Mouse (Mus musculus) midbrain, postnatal 0 days (tissue): ENCODE measurements at regions not wholly inside any gene's neighbourhood (a gene's known extent, or its start where the extent isn't known, plus 50 kb on each side); places are given as distances from the start of the nearest gene placed in this dataset.

Experiments used
- ATAC-seq: fragments of 200-750 bp; cut with Nextera tagmentation; 2 replicates; pipeline ENCODE4 v1.8.0; 2017; ENCODE audit warnings: moderate number of reproducible peaks, mild to moderate bottlenecking, moderate TSS enrichment, moderate library complexity; ENCODE audit not compliant: low FRiP score
- DNase-seq: peaks from one replicate; pipeline ENCODE4 v3.0.0-alpha.2; 2015; ENCODE audit warnings: low spot score
- H3K27ac ChIP-seq: fragments of 300-500 bp; sonication (generic); 2 replicates; pipeline ENCODE4 v1.5.1; 2014; ENCODE audit warnings: low read depth, mild to moderate bottlenecking, low read length, mixed read lengths
- H3K27me3 ChIP-seq: fragments of 300-500 bp; sonication (generic); 2 replicates; pipeline ENCODE4 v1.6.1; 2014; ENCODE audit warnings: low read length, control low read depth, mixed read lengths; ENCODE audit not compliant: insufficient read depth
- H3K36me3 ChIP-seq: fragments of 300-500 bp; sonication (generic); 2 replicates; pipeline ENCODE4 v1.6.1; 2014; ENCODE audit warnings: low read length, control low read depth, mixed read lengths; ENCODE audit not compliant: insufficient read depth
- H3K4me1 ChIP-seq: fragments of 300-500 bp; sonication (generic); 2 replicates; pipeline ENCODE4 v1.6.1; 2014; ENCODE audit warnings: mild to moderate bottlenecking, control low read depth, antibody characterized with exemption, low read length, mixed read lengths; ENCODE audit not compliant: insufficient read depth
- H3K4me2 ChIP-seq: fragments of 300-500 bp; sonication (generic); 2 replicates; pipeline ENCODE4 v1.6.1; 2014; ENCODE audit warnings: low read depth, mild to moderate bottlenecking, low read length, mixed read lengths; ENCODE audit not compliant: poor library complexity, severe bottlenecking
- H3K4me3 ChIP-seq: fragments of 300-500 bp; sonication (generic); 2 replicates; pipeline ENCODE4 v1.5.1; 2014; ENCODE audit warnings: low read depth, mild to moderate bottlenecking, low read length, moderate library complexity
- H3K9ac ChIP-seq: fragments of 300-500 bp; sonication (generic); replicated peaks from 2 replicates; pipeline ENCODE4 v1.6.1; 2014; ENCODE audit warnings: mild to moderate bottlenecking, low read length, moderate library complexity, mixed read lengths; ENCODE audit not compliant: poor library complexity, severe bottlenecking
- H3K9me3 ChIP-seq: fragments of 300-500 bp; sonication (generic); 2 replicates; pipeline ENCODE4 v1.6.1; 2016; ENCODE audit warnings: low read length, control low read depth
- CTCF ChIP-seq: IDR thresholded peaks from 2 replicates; pipeline ENCODE4 v1.5.1; 2016; ENCODE audit warnings: antibody characterized with exemption, mild to moderate bottlenecking
- WGBS: fragments of 180-500 bp; shearing (Covaris S2); extraction: QIAGEN DNeasy Blood & Tissue Kit; methylation state at CpG from one replicate; pipeline ENCODE4 v1.1.7; 2014; 5-methylcytosine and 5-hydroxymethylcytosine counted together

- Histone ChIP-seq H3K4me3 (0 out of 2 replicates have a peak overlapping the region, but pooled peaks have one; percentile 15), H3K9ac (peak overlapping the region; percentile 45; the same call in 1 of the 2 replicates), H3K27ac (peak overlapping the region; percentile 74), H3K27me3 (no peaks in the 10 kb centered on the region), H3K9me3 (no peaks in the 10 kb centered on the region), H3K4me1 (peaks cover 9% of the 10 kb centered on the region; the same call in 1 of the 2 replicates), H3K4me2 (peak overlapping the region; percentile 44), H3K36me3 (no peaks in the 10 kb centered on the region)
- 12% methylated on average over 21 of the region's 21 CpGs for WGBS
- peak; percentile 92 for ATAC-seq
- peak; percentile 96 for DNase-seq
- peak; percentile 96 for TF ChIP-seq CTCF
Measured at GRCm38 (mm10) chr4:9135481-9136187, 896.8 kb upstream of the Car8 start.

- H3K27ac ChIP-seq, result no peak overlapping the region
- H3K9ac ChIP-seq, result no peak overlapping the region
- DNase-seq (no peak), ATAC-seq (no peak)
- H3K4me2 ChIP-seq, result no peak overlapping the region
- no peaks in the 10 kb centered on the region for H3K27me3 ChIP-seq
- peaks cover 9% of the 10 kb centered on the region; the same call in 1 of the 2 replicates for H3K4me1 ChIP-seq
- H3K36me3 ChIP-seq, result no peaks in the 10 kb centered on the region
- no peak for TF ChIP-seq CTCF
- no peak overlapping the region for H3K4me3 ChIP-seq
- 71% methylated on average over 2 of the region's 2 CpGs for WGBS
- no peaks in the 10 kb centered on the region for H3K9me3 ChIP-seq
Measured at GRCm38 (mm10) chr4:9133695-9134094, 894.9 kb upstream of the Car8 start.

- Histone ChIP-seq H3K4me3 (no peak overlapping the region), H3K4me2 (no peak overlapping the region), H3K27ac (no peak overlapping the region), H3K27me3 (no peaks in the 10 kb centered on the region), H3K9ac (no peak overlapping the region), H3K36me3 (no peaks in the 10 kb centered on the region), H3K4me1 (peaks cover 9% of the 10 kb centered on the region; the same call in 1 of the 2 replicates), H3K9me3 (no peaks in the 10 kb centered on the region)
- no peak for ATAC-seq
- TF ChIP-seq CTCF, result no peak
- 56% methylated on average over 12 of the region's 12 CpGs for WGBS
- DNase-seq, result peak; percentile 41
Measured at GRCm38 (mm10) chr4:9132982-9133625, 894.3 kb upstream of the Car8 start.

DNA sequence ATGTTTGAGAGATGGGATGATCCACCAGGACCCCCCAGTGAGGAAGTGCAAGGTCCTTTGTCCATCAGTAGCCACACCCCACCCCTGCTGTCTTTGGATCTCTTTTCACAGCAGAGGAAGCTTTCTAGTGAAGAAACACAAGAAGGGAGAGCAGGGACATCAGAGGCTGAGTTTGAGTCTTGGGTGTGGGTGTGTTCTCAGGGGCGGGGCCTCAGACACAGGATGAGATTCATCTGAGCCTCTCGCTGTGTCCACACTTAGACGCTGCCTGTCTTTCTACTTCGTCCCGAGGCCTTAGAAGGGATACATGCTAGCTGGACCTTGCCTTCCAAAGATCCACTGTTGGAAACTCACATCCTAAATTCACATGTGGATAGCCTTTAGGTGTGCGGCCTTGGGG is 893.5 kb upstream of the Car8 start:
- Histone ChIP-seq H3K27me3 (no peaks in the 10 kb centered on the region), H3K4me2 (no peak overlapping the region), H3K9ac (no peak overlapping the region), H3K4me1 (peaks cover 9% of the 10 kb centered on the region; the same call in 1 of the 2 replicates), H3K4me3 (no peak overlapping the region), H3K27ac (no peak overlapping the region), H3K36me3 (no peaks in the 10 kb centered on the region), H3K9me3 (no peaks in the 10 kb centered on the region)
- DNase-seq (no peak), ATAC-seq (no peak)
- TF ChIP-seq CTCF, result no peak
- WGBS, result 88% methylated on average over 6 of the region's 6 CpGs

DNA sequence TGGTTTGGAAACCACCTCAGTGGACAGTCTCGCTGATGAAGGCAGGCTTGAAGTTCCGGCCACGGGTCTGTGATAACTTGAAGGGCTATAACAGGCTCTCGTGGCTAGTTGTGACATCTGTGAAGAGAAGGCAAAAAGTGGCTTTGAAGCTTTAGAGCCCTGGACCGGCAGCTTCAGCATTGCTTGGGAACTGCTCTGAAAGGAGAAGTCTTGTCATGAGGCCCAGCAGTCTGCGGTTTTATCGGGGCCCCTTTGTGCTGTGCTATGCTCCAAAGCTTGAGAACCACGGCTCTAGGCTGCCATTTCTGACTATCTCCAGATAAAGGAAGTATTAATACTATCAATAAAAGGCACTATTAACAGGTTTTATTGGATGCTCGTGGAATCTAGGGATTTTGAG is 892.8 kb upstream of the Car8 start:
- peaks cover 5% of the 10 kb centered on the region; the same call in 1 of the 2 replicates for H3K4me1 ChIP-seq
- H3K27me3 ChIP-seq, result no peaks in the 10 kb centered on the region
- no peak overlapping the region for H3K4me3 ChIP-seq
- TF ChIP-seq CTCF, result no peak
- 73% methylated on average over 9 of the region's 9 CpGs for WGBS
- no peak for ATAC-seq
- H3K4me2 ChIP-seq, result no peak overlapping the region
- no peak overlapping the region for H3K27ac ChIP-seq
- no peaks in the 10 kb centered on the region for H3K9me3 ChIP-seq
- DNase-seq, result no peak
- no peaks in the 10 kb centered on the region for H3K36me3 ChIP-seq
- H3K9ac ChIP-seq, result no peak overlapping the region

DNA sequence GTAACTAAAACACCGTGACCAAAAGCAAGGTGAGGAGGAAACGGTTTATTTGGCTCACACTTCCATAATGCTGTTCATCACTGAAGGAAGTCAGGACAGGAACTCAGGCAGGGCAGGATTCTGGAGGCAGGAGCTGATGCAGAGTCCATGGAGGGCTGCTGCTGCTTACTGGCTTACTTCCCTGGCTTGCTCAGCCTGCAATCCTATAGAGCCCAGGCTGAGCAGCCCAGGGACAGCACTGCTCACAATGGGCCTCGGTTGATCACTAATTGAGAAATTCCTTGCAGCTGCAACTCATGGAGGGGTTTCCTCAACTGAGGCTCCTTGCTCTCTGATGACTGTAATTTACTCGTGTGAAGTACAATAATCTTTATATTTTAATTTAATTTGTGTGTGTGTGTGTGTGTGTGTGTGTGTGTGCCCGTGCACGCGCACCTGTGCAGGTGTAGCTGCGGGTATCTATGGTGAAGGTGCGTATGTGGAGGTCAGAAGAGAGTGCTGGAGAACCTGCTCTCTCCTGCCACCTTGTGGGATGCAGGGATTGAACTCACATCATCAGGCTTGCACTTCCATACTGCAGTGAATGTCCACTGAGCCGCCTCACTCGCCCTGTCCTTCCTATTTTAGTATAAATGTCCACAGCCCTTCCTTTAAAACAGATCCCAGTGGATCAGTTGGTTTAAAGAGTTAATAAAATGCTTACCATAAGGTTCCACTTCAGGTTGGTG is 886.6 kb upstream of the Car8 start:
- no peaks in the 10 kb centered on the region for H3K36me3 ChIP-seq
- H3K4me2 ChIP-seq, result no peak overlapping the region
- no peaks in the 10 kb centered on the region for H3K4me1 ChIP-seq
- no peak overlapping the region for H3K9ac ChIP-seq
- H3K27me3 ChIP-seq, result no peaks in the 10 kb centered on the region
- DNase-seq (peak; percentile 66), ATAC-seq (no peak; the same call in 1 of the 2 replicates)
- TF ChIP-seq CTCF, result peak; percentile 76
- WGBS, result 46% methylated on average over 11 of the region's 11 CpGs
- H3K9me3 ChIP-seq, result no peaks in the 10 kb centered on the region
- H3K27ac ChIP-seq, result no peak overlapping the region
- no peak overlapping the region for H3K4me3 ChIP-seq
